Mouse (Mus musculus): ENCODE data around the gene Ccdc88a. TPM values are rescaled to one million over a fixed set of nuclear protein-coding genes. Genes with fewer than 3 reads are reported as not detected.
"Not testable (repeated sequence)": the region's sequence is repeated elsewhere in the genome, so short reads cannot be mapped to it uniquely, and the experiment has no call there.

The Ccdc88a gene
- total RNA-seq, 2 experiments from 2014 or later, result 54.0 to 69.9 TPM

DNA sequence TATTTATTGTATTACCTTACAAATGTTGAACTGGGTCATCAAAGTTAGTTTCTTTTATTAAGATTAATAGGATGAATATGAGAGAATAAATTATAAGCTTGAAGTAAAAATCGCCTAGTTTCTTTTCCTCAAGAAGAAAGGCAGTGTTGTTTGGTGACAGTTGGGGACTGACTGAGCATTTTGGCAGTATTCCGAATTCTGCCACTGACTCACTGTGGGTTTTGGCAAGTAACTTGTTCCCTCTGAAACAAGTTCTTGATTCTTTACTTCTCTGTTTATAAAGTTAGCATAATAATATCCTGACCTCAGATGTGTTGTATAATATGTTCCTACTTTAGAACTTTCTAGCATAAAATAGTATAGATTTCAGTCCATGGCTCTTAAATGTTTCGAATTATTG, 55.3 kb downstream of the Ccdc88a start:
- intact Hi-C loops (cut with DNase I), result no loop called here

DNA sequence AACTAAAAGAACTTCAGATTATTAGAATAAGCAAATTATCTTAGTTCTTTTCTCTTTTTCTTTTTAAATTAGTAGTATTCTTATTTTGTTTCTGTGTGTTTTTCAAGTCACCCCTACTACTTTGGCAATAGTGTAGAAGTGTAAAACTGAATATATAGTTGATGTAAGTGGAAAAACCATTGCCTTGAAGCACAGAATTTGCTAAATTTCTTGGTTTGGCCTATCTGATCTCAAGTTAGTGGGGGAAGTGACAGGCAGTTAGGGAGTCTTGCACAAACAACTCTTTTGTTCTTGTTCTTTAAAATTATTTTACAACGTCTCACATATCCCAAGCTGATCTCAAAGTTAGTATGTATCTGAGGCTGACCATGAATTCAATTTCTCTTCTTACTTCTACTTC, 57.6 kb downstream of the Ccdc88a start:
- intact Hi-C loops (cut with DNase I), result no loop called here
- DNase-seq (ENCODE audit: low spot score in 2 of 2), result no peak

More for the DNA sequence above, 55.3 kb downstream of the Ccdc88a start:
- DNase-seq (ENCODE audit: low spot score in 2 of 2), result peak; percentile 25 to 35

DNA sequence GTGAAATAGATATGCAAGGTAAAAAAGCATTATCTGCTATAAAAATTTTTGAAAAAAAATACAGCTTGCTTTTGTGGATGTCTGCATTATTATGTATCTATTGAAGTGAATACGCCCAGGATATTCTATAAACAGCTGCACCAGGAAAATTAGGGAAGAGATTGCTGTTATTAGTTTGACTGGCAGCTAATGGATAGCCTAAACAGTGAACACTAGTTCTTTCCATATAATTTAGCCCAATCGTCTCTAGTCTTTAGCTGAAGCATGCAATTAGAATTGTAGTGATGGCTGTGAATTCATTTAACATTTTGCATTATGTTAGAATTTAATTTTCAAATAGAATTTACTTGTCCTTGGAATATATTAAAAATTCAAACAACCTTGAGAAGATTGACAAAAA, 75.3 kb downstream of the Ccdc88a start:
- intact Hi-C loops (cut with DNase I), result no loop called here

DNA sequence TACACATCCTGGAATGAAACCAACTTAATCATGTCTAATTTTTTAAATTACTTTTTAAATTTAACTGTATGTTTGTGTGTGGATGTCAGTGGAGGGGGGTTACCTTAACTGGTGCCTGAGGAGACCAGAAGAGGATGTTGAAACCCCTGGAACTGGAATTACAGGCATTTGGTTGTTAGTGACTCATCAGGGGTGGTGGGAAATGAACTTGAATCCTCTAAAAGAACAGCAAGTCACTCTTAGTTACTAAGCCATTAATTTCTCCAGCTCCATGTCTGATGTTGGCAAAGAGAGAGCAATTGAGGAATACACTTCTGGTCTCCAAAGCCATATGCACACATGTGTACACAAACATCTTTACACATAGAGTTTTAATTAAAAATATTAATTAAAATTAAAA, 101.2 kb downstream of the Ccdc88a start:
- intact Hi-C loops (cut with DNase I), result no loop called here
- no peak for DNase-seq (ENCODE audit: low spot score in 2 of 2)

More for the DNA sequence above, 75.3 kb downstream of the Ccdc88a start:
- no peak for DNase-seq (ENCODE audit: low spot score in 2 of 2)

DNA sequence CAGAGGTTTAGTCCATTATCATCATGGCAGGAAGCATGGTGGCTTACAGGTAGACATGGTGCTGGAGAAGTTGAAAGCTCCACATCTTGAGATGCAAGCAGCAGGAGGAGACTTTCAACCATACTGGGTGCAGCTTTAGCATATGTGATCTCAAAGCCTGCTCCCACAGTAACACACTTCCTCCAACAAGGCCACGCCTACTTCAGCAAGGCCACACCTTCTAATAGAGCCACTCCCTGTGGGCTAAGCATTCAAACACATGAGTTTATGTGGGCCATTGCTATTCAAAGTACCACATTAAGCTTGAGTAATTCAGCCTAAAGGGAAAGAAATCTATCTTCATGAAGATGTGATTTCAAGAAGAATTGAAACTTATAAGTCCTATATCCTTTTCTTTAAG, 119.7 kb downstream of the Ccdc88a start:
- intact Hi-C loops (cut with DNase I), result no loop called here
- no peak for DNase-seq (ENCODE audit: low spot score in 2 of 2)

DNA sequence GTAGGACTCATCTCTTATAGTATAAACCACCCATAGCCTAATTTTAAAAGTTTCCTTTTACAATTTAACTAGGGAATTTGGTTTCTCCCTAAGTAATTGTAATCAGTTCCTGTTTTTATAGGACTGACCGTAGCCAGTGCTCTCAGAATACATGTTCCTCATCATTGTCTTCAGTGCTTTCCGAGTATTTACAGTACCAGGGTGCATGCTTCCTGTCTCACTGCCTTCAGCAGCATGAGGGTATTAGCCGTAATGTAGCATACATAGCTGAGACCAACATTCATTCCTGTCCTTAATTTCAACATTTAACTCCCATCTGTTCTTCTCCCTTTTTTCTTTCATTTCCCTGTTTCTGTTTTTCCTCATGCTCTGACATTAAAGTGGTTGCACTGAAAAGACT, 123.5 kb downstream of the Ccdc88a start:
- intact Hi-C loops (cut with DNase I), result no loop called here

DNA sequence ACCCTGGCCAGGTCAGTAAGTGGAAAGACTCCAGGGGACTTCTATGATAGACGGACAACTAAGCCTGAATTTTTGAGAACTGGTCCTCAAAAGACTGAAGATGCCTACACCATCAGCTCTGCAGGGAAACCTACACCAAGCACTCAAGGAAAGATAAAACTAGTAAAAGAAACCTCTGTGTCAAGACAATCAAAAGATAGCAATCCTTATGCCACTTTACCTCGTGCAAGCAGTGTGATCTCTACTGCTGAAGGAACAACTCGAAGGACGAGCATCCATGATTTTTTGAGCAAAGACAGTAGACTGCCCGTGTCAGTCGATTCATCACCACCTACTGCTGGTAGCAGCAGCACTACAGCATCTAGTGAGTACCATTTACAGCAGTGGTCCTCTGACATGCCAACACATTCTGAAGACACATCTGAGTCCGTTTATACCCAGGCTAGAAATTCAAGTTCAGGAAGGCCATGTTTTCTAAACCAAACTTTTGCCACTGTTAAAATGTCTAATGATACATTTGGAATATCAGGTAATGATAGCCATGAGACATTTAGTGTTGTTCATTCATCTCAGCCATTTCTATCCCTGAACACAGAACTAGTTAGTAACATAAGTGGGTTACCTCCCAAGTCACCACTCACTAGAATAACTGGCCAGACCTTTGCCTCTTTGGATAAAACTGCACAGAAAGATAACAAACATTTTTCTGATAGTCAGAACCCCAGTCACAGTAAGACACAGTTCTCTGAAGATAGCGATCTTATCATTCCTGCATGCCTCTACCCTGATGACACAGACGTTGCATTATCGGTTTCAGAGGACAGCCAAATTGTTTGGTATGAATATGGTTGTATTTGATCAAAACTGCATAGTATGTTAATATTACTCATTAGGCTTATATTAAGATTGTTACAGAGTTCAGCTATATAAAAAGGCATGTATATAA, 130.8 kb downstream of the Ccdc88a start:
- no peak for DNase-seq (ENCODE audit: low spot score in 2 of 2)
- intact Hi-C loops (cut with DNase I), result no loop called here

More for the DNA sequence above, 123.5 kb downstream of the Ccdc88a start:
- DNase-seq (ENCODE audit: low spot score in 2 of 2), result no peak

DNA sequence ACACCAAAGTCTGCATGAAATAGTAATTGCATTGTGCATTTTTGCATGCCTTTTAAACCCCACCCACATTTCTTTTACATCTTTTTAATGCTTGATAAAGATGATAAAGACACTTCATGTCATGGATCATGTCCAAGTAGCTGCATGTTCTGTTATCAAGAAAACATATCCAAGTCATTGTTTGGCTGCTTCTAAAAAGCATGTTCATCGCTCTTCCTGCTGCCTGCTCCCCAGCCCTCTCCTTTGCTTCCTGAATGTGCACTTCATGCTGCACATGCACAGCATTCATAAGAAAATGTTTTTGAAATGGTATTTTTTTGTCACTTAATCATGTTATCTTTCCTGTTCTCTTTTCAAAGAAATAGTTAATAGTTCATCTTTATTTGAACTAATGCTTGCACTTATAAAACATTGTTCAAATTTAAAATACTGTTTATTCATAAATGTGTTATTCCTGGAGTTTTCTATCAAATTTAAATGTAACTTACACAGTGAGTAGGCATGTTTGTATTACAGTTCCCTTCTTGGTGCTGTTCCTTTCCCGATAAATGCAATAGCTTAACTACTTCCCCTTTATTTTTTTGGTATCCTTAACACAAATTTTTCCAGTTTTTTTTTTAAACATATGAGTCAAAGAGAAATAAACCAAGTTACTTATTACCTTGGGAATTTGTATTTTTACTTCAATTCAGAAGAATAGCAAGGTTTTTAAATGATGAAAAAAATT, 131.6 kb downstream of the Ccdc88a start:
- intact Hi-C loops (cut with DNase I), result no loop called here
- DNase-seq (ENCODE audit: low spot score in 2 of 2), result no peak

DNA sequence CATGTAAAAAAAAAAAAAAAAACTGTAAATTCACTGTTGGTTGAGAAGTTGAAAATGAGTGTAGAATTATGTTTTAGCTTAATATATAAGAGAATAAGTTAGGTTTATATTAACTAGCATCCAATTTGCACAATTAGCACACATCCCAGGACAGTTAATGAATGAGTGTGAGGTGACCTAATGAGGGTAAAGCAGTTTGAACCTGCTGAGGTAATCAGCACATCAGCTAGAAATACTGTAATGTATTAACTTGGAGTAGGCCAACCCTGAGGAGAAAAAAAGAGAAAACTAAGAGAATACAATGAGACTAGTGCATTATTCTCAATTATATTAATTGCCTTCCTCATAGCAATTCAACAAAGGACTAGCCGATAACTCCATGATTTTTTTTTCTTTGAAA, 136.0 kb downstream of the Ccdc88a start:
- DNase-seq (ENCODE audit: low spot score in 2 of 2), result no peak
- intact Hi-C loops (cut with DNase I), result no loop called here

DNA sequence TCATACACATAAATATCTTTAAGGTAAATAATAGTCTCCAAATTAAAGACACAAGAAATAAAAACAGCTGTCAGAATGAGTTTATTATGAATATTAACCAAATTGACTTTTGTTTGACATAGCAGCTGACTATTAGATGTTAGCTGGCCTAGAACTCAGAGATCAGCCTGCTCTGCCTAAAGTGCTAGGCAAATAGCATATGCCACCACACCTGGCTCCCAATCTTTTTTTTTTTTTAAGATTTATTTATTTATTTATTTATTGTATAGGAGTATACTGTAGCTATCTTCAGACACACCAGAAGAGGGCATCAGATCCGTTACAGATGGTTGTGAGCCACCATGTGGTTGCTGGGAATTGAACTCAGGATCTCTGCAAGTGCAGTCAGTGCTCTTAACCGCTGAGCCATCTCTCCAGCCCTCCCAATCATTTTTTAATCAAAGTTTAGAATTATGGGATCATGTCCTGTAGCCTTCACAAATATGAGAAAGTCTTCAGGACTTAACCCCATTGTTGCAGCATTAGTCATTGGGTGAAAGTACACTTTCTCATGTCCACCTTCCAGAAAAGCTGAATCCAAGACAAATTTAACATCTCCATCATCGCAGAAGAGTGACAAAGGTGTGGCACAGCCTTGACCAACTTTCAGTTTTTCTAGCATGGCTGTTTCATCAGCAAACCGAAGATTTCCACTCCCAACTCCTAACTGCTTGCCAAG, 139.5 kb downstream of the Ccdc88a start:
- no peak for DNase-seq (ENCODE audit: low spot score in 2 of 2)
- intact Hi-C loops (cut with DNase I), result no loop called here

DNA sequence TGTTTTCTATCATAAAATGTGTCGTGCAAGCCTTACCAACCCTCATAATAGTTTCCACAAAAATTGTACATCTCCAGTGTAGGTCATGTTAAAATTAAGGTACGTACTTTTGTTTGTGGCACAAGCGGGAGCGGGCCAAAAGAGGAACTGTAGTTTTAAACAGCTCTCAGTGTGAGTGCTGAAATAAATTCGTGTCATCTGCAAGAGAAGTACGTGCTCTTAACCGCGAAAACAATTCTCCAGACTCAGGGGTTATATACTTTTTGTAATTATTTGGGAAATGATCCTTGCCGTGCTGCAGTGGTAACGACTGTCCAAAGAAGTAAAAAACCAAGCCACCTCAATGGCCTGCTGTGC, 140.8 kb downstream of the Ccdc88a start:
- intact Hi-C loops (cut with DNase I), result no loop called here
- no peak for DNase-seq (ENCODE audit: low spot score in 2 of 2)

DNA sequence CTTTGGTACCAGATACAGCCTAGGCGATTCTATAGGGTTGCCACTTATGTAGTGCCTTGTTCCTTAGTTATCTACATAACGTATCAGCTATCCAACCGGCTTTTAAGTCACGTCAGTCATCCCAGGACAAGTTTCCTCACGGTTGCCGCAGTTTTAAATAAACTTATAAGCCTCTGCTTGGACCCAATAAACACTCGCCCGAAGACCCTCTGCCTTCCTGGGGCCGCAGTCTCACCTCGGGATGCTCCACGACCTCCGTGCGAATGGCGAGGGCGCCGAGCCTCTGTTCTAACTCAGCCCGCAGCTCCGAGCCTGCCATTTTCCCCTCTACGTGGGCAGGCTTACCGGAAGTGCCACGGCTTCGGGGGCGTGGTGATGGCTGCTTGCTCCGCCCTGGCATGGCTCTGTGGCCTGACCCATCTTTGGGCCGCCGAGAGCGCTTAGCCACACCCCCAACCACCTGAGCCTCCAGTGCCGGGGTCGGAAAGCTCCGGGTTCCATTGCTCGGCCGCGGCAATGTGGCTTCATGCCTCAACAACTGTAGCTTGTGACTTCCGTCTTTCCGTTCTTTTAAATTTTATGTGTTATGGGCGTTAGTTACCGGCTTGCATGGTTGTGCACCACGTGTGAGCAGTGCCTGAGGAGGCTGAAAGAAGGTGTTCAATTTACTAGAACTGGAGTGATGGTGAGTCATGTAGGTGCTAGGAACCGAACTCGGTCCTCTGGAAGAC, 141.4 kb downstream of the Ccdc88a start, which contains the start of gene Prorsd1:
Gene Prorsd1 (minus strand): TSS at position 352 of the 731 bp plus-strand sequence.
- peak; percentile 63 to 65 for DNase-seq (ENCODE audit: low spot score in 2 of 2)
- intact Hi-C loops (cut with DNase I), result no loop called here

DNA sequence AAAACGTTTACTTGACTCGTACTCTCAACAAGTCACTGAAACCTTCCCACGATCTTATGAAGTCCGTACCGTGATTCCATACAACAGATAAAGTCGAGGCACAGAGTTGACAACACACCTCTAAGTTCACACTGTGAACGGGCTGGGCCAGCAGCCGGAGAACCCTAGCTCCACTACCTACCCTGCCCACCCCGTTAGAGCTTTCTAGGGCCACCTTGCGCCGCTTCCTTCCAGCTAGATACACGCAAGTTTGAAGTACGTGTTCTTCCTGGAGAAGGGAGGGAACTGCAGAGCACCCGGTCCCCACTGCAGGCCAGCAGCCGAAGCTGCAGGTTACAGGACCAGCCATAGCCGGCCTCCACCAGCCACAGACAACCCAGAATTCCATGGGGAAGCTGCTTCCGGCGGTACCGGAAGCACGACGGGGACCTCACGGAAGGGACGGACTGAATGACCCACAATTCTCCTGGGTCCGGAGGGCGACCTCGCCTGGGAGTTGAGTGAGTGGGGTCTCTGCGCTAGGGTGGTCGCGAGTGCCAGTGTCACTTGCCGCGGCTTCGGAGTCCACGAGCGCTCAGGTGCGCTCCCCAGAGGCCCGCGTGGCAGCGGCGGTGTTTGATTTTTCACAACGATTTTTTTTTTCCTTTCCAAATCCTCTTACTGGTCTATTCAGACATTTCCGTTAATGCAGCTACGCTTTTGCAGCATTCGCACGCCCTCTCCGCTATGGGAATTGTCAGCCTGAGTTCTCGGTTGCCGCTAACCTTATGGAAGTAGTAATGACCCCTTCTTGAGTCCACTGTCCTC, 152.7 kb downstream of the Ccdc88a start, which contains the start of gene Mtif2:
Gene Mtif2 (plus strand): TSS at position 421 of the 807 bp plus-strand sequence.
- peak; percentile 82 to 85 for DNase-seq (ENCODE audit: low spot score in 2 of 2)
- intact Hi-C loops (cut with DNase I), result loop anchor here (5.0 kb wide), 1 partner anchor 166 kb away; the partner anchor contains the start of gene Rtn4

DNA sequence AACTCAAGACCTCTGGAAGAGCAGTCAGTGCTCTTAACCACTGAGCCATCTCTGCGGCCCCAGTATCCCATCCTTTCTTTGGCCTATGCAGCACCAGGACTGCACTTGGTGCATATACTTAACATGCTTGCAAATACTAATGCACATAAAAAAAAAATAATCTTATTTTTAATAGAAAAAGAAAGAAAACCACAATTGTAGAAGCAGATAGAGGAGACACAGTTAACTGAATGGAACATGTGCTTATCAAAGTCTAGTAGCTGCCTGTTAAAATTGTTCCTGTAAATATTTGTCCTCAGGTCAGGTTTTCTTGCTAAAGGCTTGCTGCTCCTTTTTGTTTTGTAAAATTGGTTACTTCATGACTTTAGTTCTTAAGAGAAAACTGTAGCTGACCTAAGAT, 164.7 kb downstream of the Ccdc88a start:
- no peak for DNase-seq (ENCODE audit: low spot score in 2 of 2)
- intact Hi-C loops (cut with DNase I), result no loop called here

DNA sequence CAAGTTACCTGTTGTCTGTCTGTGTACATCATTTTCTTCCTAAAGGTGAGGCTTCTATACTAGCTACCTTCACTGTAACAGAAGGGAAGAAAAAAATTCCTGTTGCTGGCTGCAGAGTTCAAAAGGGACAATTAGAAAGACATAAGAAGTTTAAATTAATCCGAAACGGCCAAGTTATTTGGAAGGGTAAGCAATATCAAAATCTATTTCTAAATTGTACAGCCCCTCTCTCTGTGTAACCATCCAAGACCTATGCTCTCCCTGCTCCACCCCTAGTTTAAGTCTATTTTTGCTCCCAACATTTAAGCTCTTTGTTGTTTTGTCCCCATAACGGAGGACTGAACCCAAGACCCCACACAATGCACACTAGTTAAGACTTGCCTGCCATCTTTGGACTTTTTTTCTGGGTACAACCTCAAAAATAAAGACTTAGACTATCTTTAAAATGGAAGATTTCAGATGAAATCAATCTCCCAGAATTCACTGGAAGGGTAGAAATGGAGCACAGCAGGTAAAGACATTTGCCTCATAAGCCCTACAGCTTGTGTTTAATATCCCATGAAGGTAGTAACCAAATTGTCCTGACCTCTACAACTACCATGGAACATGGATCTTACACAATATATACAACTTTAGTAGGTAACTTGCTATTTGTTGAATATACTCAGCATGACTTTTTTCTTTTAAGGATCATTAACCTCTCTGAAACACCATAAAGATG, 170.9 kb downstream of the Ccdc88a start:
- intact Hi-C loops (cut with DNase I), result no loop called here
- DNase-seq (ENCODE audit: low spot score in 2 of 2), result no peak

DNA sequence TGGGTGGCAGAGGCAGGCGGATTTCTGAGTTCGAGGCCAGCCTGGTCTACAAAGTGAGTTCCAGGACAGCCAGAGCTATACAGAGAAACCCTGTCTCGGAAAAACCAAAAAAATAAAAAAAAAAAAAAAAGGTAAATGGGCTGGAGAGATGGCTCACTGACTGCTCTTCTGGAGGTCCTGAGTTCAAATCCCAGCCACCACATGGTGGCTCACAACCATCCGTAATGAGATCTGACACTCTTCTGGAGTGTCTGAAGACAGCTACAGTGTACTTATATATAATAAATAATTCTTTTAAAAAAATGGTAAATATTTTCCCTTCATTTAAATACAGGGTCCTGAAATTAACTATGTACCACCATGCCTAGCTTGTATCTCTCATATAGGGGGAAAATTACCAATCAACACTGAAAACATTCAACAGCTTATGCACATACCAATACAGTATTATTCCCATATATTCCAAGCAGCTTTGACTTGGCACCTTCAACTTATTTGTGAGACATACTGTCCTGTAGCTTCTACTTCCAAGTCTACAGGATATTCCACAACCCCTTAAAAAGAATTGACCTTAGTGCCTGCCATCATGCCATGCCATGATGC, 171.8 kb downstream of the Ccdc88a start:
- not testable (repeated sequence) for DNase-seq (ENCODE audit: low spot score in 2 of 2)
- intact Hi-C loops (cut with DNase I), result loop anchor here (5.0 kb wide), 1 partner anchor 167 kb away; no protein-coding TSS in a partner anchor

DNA sequence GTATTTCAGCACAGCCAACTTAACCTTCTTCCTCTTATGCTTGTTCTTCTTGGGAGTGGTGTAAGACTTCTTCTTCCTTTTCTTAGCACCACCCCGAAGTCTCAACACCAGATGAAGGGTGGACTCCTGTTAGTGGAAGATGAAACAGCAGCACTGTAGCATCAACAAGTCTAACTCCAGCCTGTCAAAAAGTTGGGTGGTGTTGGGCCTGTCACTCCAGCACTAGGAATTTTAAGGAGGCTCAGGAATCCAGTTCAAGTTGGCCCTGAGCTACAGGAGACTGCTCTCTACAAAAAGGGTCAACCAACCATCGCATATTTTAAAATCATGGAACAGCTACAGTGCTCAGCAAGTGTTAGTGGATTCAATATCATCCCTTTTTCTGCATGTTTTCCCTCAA, 172.8 kb downstream of the Ccdc88a start:
- not testable (repeated sequence) for DNase-seq (ENCODE audit: low spot score in 2 of 2)
- intact Hi-C loops (cut with DNase I), result loop anchor here (5.0 kb wide), 1 partner anchor 166 kb away; no protein-coding TSS in a partner anchor

Data from left cerebral cortex, postnatal 36 days (tissue).